Mouse (Mus musculus) spleen, postnatal 14 days (tissue): ENCODE measurements around the gene Ttc5.
"Not testable (repeated sequence)": the region's sequence is repeated elsewhere in the genome, so short reads cannot be mapped to it uniquely, and the experiment has no call there.

Experiments used
- DNase-seq, 2 experiments: peaks; one replicate each; pipeline ENCODE4 v3.0.0; 2021 to 2022; ENCODE audit warnings: low spot score in 2 of 2

Ttc5 gene

GRCm38 (mm10) chr14:50785251-50785637 is at the start of gene Ttc5:
Gene Ttc5, minus strand, starts transcription at chr14:50785519.
- DNase-seq = peak; percentile 87 to 94

GRCm38 (mm10) chr14:50834435-50834834 is 49.1 kb upstream of the Ttc5 start:
- no peak for DNase-seq

GRCm38 (mm10) chr14:50833964-50834363 is 48.6 kb upstream of the Ttc5 start:
- DNase-seq = no peak

GRCm38 (mm10) chr14:50829878-50830277 is 44.6 kb upstream of the Ttc5 start:
- DNase-seq = no peak

GRCm38 (mm10) chr14:50826579-50826978 is 41.3 kb upstream of the Ttc5 start:
- DNase-seq = no peak

DNA sequence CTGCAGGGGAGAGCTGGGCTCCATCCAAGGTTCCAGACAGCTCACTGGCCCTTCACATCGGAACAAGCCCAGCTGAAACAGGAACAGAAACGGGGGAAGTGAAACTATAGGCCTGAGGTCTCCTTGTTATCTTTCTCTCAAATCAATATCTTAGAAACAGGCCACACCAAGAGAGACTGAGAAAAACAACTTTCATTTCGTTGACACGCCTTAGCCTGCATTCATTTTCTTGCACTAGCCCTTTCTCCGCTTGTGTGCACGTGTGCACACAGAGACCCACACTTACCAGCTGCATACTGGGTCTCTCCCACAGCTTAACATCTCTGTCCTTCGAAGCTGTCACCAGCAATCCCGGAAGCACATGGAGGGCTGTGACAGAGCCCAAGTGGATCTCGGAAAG is 38.9 kb upstream of the Ttc5 start:
- no peak for DNase-seq

- DNase-seq = no peak
These were observed 37.9 kb upstream of the Ttc5 start for GRCm38 (mm10) chr14:50823240-50823639.

DNA sequence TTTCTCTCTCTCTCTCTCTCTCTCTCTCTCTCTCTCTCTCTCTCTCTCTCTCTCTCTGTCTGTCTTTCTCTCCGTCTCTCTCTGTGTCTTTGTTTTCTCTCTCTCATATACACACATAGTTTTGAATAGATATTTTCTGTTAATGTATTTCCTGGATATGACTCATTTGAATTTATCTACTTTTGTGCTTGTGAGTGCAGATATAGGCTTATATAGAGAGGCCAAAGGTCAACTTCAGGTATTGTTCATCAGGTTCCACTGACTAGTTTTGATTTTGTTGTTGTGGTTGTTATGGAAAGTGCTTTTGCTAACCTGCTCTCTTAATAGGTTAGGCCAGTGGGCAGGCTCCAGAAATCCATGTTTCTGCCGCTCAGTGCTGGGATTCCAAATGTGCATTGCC is 27.7 kb upstream of the Ttc5 start:
- DNase-seq = no peak

DNA sequence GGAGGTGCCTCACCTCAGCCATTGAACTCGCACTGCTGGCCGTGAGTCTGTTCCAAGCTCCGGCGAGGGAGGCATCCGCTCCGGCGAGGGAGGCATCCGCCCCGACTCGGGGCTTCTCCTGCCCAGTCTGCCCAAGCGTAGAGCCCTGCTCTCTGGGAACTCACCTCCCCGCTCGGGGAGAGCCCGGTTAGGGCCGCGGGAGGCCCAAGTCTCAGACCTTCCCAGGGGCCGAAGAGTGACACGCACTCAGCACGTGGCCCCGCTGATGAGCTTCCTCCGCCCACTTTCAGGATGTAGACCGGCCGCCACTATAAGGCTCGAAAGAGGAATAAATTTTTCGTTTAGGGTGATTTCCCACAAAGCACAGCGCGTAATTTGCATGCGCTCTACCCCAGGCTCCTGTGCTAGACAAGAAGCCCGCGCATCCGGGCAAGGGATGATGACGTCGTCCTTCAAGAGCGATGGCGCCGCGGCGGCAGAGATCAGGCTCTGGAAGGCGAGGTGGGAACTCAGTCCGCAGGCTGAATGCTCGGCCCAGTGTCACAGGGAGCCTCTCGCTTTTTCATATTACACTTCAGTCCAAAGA is 22.3 kb upstream of the Ttc5 start, which contains the start of the genes Ccnb1ip1 and Parp2:
TSS of gene Ccnb1ip1 (minus strand) at position 246 of the 586 bp plus-strand sequence.
TSS of gene Parp2 (plus strand) at position 355 of the 586 bp plus-strand sequence.
- peak; percentile 92 to 96 for DNase-seq

DNA sequence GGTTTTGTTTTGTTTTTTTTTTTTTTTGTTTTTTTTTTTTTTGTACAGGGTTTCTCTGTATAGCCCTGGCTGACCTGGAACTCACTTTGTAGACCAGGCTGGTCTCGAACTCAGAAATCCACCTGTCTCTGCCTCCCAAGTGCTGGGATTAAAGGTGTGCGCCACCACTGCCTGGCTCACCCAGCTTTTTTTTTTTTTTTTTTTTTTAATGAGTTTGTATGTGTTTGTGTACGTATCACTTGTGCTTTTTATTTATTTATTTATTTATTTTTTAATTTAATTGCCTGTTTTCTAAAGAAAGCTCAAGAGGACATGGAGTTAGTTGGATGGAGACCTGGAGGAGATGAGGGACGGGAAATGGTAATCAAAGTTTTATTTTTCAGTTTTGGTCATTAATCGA is 21.1 kb upstream of the Ttc5 start:
- not testable (repeated sequence) for DNase-seq

GRCm38 (mm10) chr14:50804683-50805082 is 19.4 kb upstream of the Ttc5 start:
- DNase-seq = no peak

DNA sequence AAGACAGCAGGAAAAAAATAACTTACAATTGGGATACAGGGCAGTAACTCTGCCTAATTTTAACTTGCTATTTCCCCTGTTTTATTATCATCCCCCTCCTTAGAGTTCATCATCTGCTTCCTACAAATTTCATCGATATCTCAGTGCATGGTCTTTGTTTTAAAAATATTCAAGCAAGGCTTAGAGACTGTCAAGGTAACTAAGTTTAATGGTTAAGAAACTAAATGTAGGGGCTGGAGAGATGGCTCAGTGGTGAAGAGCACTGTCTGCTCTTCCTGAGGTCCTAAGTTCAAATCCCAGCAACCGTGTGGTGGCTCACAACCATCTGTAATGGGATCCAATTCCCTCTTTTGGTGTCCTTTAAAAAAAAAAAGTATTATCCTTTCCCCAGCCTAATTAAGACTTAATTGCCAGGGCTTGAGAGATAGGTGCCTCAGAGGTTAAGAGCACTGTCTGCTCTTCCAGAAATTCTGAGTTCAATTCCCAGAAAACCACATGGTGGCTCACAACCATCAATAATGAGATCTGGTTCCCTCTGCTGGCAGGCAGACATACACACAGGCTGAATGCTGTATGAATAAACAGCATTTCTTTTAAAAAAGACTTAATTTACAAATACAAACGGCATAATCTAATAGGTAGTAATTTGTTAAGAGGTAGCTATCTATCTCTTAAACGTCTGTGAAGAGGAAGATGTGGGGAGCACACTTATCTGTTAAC is 17.7 kb upstream of the Ttc5 start:
- DNase-seq = no peak

GRCm38 (mm10) chr14:50802441-50802840 is 17.1 kb upstream of the Ttc5 start:
- DNase-seq = no peak

- DNase-seq = peak in 1 of 2 experiments; percentile 17
These were observed 14.4 kb upstream of the Ttc5 start for GRCm38 (mm10) chr14:50799502-50800259.

DNA sequence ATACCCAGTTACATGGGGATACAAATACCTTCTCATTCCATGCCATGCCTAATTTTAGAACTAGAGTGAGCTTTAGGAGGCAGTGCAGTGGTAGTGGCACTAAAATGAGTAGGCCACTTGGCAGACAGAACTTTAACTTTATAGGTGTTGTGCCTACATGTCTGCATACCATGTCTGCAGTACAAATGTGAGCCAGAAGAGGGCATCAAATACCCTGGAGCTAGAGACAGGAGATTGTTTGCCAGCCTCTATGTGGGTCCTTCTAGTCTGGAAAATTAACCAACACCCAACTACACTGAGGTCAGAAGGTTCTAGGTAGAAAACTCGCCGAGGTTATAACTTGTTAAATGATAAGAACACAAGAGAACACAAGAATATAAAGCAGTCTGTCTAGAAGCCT is 13.2 kb upstream of the Ttc5 start:
- DNase-seq = peak in 1 of 2 experiments; percentile 19

DNA sequence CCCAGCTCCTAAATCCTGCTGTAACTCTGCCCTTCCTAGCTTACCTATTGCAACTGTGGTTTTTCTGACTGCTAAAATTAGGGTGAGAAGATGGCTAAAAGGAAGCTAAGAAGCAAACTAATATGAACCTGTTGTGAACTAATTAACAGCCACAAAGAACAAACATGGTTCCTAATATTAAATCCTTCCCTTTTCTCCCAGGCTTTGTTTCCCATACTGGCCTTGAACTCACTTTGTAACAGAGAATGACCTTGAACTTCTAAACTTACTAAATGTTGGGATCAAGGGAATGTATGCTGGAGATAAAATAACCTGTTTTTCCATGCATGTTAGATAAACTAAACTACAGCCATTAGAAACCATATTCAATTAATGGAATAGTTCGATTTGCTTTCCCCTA is 11.1 kb upstream of the Ttc5 start:
- no peak for DNase-seq

DNA sequence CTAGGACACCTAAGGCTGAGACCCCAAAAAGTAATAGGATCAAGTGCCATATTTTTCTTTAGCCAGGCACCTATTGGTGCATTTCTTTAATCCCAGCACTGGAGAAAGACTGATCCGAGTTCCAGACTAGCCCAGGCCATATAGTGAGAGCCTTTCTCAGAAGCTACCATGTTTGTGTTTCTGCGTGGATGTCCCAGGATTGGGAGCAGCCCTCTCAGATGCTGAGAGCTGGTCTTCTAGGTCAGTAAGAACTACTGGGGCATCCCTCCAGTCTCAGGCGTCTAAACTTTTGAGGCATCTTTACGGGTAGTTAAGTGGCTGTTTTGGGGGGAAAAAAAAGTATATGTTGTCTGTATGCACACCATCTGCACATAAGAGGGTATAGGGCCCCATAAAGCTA is 10.6 kb upstream of the Ttc5 start:
- no peak for DNase-seq

GRCm38 (mm10) chr14:50795261-50795935 is 10.1 kb upstream of the Ttc5 start:
- no peak for DNase-seq

DNA sequence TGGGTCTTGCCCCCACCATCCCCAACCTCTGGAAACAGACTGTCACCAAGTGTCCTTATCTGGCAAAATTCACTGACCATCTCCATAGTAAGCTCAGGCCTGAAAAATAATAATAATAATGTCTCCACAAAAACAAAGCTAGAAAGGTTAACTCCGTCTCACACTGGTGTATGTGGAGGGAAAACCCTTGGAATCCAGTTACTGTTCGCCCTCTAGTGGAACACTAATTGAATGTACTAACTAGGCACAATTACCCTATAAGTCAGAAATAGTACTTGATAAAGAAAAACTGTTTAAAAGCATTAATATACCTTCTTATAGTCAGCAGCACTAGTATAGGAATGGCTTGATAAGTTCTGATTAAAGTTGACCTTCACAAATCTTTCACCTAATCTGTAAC is 2.8 kb upstream of the Ttc5 start:
- DNase-seq = no peak

GRCm38 (mm10) chr14:50784391-50785250 is 698 bp downstream of the Ttc5 start:
- no peak for DNase-seq

DNA sequence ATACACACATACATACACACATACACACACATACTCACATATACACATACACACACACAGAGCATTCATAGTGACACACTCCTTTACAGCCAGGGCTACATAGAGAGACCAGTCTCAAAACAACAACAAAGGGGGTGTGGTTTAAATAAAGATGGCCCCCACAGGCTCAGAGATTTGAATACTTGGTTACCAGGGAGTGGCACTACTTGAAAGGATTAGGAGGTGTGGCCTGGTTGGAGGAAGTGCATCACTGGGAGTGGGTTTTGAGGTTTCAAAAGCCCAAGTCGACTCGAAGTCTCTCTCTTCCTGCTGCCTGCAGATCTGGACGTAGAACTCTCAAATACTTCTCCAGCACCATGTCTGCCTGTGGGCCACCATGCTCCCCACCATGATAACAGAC is 3.2 kb downstream of the Ttc5 start:
- DNase-seq = no peak
